9 mouse cellular contexts compared by ENCODE assay signal in genomic region chr10:81410350-81410749, GRCm38 (mm10). TPM values are rescaled to one million over a fixed set of nuclear protein-coding genes. Genes with fewer than 3 reads are reported as not detected.
A peak's percentile ranks its signal among the peaks of the same experiment; 100 is the strongest.
DNase-seq lines count a peak whose midpoint lies in the region; ATAC-seq and TF ChIP-seq lines count a peak whose summit lies in the region.
"Had no signal": no experiment of that assay in that cellular context is flagged by ENCODE, and none has a peak within 500 bp of the region (broad histone marks: within the 10 kb centered on the region; RNA-seq: fewer than 3 reads in every experiment).

No protein-coding gene starts in this region.

- no peak for TF ChIP-seq POLR2A in testis, adult 2 months (IDR thresholded peaks at IDR 0.05; ENCODE audit: control insufficient read depth, low read depth, low read length)

- no peak for ATAC-seq in limb, embryonic 13.5 days (ENCODE audit: low FRiP score, low read depth)

- H3K4me1 ChIP-seq in testis, adult 2 months (ENCODE audit: control insufficient read depth, insufficient read depth, low read length) = peaks cover 26% of the 10 kb centered on the region
- peaks cover 93% of the 10 kb centered on the region for H3K4me1 ChIP-seq in limb, embryonic 13.5 days

- H3K36me3 ChIP-seq in testis, adult 2 months (ENCODE audit: control insufficient read depth, insufficient read depth, low read length) = no peaks in the 10 kb centered on the region
- H3K36me3 ChIP-seq in limb, embryonic 13.5 days = peaks cover 57% of the 10 kb centered on the region

- no peaks in the 10 kb centered on the region for H3K9me3 ChIP-seq in limb, embryonic 13.5 days

- H3K4me3 ChIP-seq in gastrocnemius, adult 2 months = peak overlapping the region; percentile 70
- H3K4me3 ChIP-seq in testis, adult 2 months (ENCODE audit: control insufficient read depth, low read depth, low read length) = peak overlapping the region; percentile 53
- no peak overlapping the region for H3K4me3 ChIP-seq in limb, embryonic 13.5 days

- H3K4me2 ChIP-seq in limb, embryonic 13.5 days (replicated peaks) = no peak overlapping the region

- intact Hi-C loops in gastrocnemius, adult 2 months (cut with DNase I) = no loop called here

- TF ChIP-seq CTCF in gastrocnemius, adult 2 months (IDR thresholded peaks at IDR 0.05) = no peak
- TF ChIP-seq CTCF in testis, adult 2 months (IDR thresholded peaks at IDR 0.05; ENCODE audit: control insufficient read depth, insufficient read depth, insufficient replicate concordance, low read depth, low read length) = no peak

- 59% methylated on average over 4 of the region's 4 CpGs for WGBS in limb, embryonic 13.5 days

- H3K9ac ChIP-seq in limb, embryonic 13.5 days = no peak overlapping the region

- H3K27ac ChIP-seq in gastrocnemius, adult 2 months = peak overlapping the region; percentile 97
- H3K27ac ChIP-seq in testis, adult 2 months (ENCODE audit: control insufficient read depth, insufficient read depth, low read depth, low read length) = no peak overlapping the region
- H3K27ac ChIP-seq in limb, embryonic 13.5 days = peak overlapping the region; percentile 85; the same call in 1 of the 2 replicates

- DNase-seq in gastrocnemius, adult 2 months = peak; percentile 37
- DNase-seq in gastrocnemius, adult 8-10 months (ENCODE audit: low spot score in 2 of 2) = no peak
- DNase-seq in testis, postnatal 14 days (ENCODE audit: low spot score) = no peak
- DNase-seq in frontal cortex, adult 2 months (ENCODE audit: extremely low spot score in 1 of 2, low spot score in 1 of 2) = no peak
- no peak for DNase-seq in ovary, adult 18-20 months (ENCODE audit: low spot score)
- DNase-seq in adrenal gland, postnatal 36 days = no peak
- DNase-seq: retina, postnatal 1 day had no signal

- no peaks in the 10 kb centered on the region for H3K27me3 ChIP-seq in testis, adult 2 months (ENCODE audit: control insufficient read depth, insufficient read depth, low read length)
- H3K27me3 ChIP-seq in limb, embryonic 13.5 days = peaks cover 24% of the 10 kb centered on the region

RNA-seq across cellular contexts. Expression of gene Smim24, which starts 17.5 kb away (rescaled TPM):
- not detected for total RNA-seq in gastrocnemius, adult 2 months (2021)
- not detected for total RNA-seq in gastrocnemius, adult 8-10 months (2022)
- 3,568 and 3,612 TPM in 2 replicates for polyA plus RNA-seq in testis, adult 2 months (2012; rRNA removed)
- polyA plus RNA-seq in limb, embryonic 13.5 days (2015; fragmentation: Nextera tagmentation; extraction: Ambion mirVana) = 4.2 and 4.7 TPM in 2 replicates
- 3.6 and 4.5 TPM in 2 replicates for polyA plus RNA-seq in frontal cortex, adult 2 months (2012; rRNA removed)
- total RNA-seq in adrenal gland, postnatal 36 days (2021) = 1 to 10 TPM; 1.2 to 1.6 TPM

RNA-seq across cellular contexts. Expression of gene Gm48552, which starts 21.5 kb away (rescaled TPM):
- 1 to 10 TPM in 1 of 2 experiments, under 1 TPM in 1; 0.84 to 1.0 TPM for total RNA-seq in gastrocnemius, adult 2 months (2021)
- total RNA-seq in gastrocnemius, adult 8-10 months (2022) = 1 to 10 TPM in 2 of 4 experiments, under 1 TPM in 1, not detected in 1; 0.43 to 1.1 (median 1.1) TPM
- 0.65 TPM in 1 of 2 replicates, not detected in the other for polyA plus RNA-seq in testis, adult 2 months (2012; rRNA removed)
- 1.7 and 1.9 TPM in 2 replicates for polyA plus RNA-seq in limb, embryonic 13.5 days (2015; fragmentation: Nextera tagmentation; extraction: Ambion mirVana)
- polyA plus RNA-seq in frontal cortex, adult 2 months (2012; rRNA removed) = 7.4 and 10.1 TPM in 2 replicates
- 1 to 10 TPM in 1 of 2 experiments, not detected in 1; 1.5 TPM for total RNA-seq in adrenal gland, postnatal 36 days (2021)

RNA-seq across cellular contexts. Expression of gene Gm48551, which starts 26.1 kb away (rescaled TPM):
- 1 to 10 TPM in 1 of 2 experiments, under 1 TPM in 1; 0.87 to 2.8 TPM for total RNA-seq in gastrocnemius, adult 2 months (2021)
- total RNA-seq in gastrocnemius, adult 8-10 months (2022) = 1 to 10 TPM in 2 of 4 experiments, under 1 TPM in 2; 0.59 to 1.8 (median 1.1) TPM
- 1.2 and 1.6 TPM in 2 replicates for polyA plus RNA-seq in testis, adult 2 months (2012; rRNA removed)
- 3.3 and 4.0 TPM in 2 replicates for polyA plus RNA-seq in limb, embryonic 13.5 days (2015; fragmentation: Nextera tagmentation; extraction: Ambion mirVana)
- polyA plus RNA-seq in frontal cortex, adult 2 months (2012; rRNA removed) = 6.9 and 8.9 TPM in 2 replicates
- 1 to 10 TPM; 1.1 to 1.7 TPM for total RNA-seq in adrenal gland, postnatal 36 days (2021)

RNA-seq across cellular contexts. Expression of gene Dohh, which starts 26.1 kb away (rescaled TPM):
- 10 to 100 TPM; 38.1 to 39.8 TPM for total RNA-seq in gastrocnemius, adult 2 months (2021)
- total RNA-seq in gastrocnemius, adult 8-10 months (2022) = 10 to 100 TPM; 46.5 to 50.1 (median 47.4) TPM
- polyA plus RNA-seq in testis, adult 2 months (2012; rRNA removed) = 38.5 and 46.3 TPM in 2 replicates
- 72.7 and 79.4 TPM in 2 replicates for polyA plus RNA-seq in limb, embryonic 13.5 days (2015; fragmentation: Nextera tagmentation; extraction: Ambion mirVana)
- polyA plus RNA-seq in frontal cortex, adult 2 months (2012; rRNA removed) = 92.2 and 105 TPM in 2 replicates
- total RNA-seq in adrenal gland, postnatal 36 days (2021) = 10 to 100 TPM; 48.9 to 54.0 TPM

RNA-seq across cellular contexts. Expression of gene Fzr1, which starts 32.0 kb away (rescaled TPM):
- 10 to 100 TPM; 14.0 to 18.8 TPM for total RNA-seq in gastrocnemius, adult 2 months (2021)
- total RNA-seq in gastrocnemius, adult 8-10 months (2022) = 10 to 100 TPM; 14.8 to 18.5 (median 16.6) TPM
- 161 and 178 TPM in 2 replicates for polyA plus RNA-seq in testis, adult 2 months (2012; rRNA removed)
- polyA plus RNA-seq in limb, embryonic 13.5 days (2015; fragmentation: Nextera tagmentation; extraction: Ambion mirVana) = 111 and 112 TPM in 2 replicates
- polyA plus RNA-seq in frontal cortex, adult 2 months (2012; rRNA removed) = 66.9 and 71.6 TPM in 2 replicates
- 10 to 100 TPM; 37.8 to 49.0 TPM for total RNA-seq in adrenal gland, postnatal 36 days (2021)
